Mouse (Mus musculus): Measurements from ENCODE around the gene Cpeb1.

GRCm38 (mm10) chr7:81369724-81370123, 85.5 kb downstream of the Cpeb1 start:
- TF ChIP-seq TAL1 (IDR thresholded peaks at IDR 0.05; ENCODE audit: low read length) (no peak), GATA1 (IDR thresholded peaks at IDR 0.05; ENCODE audit: low read length) (no peak)
